Mouse (Mus musculus): ENCODE results near the gene Fgfr2. TPM values are rescaled to one million over a fixed set of nuclear protein-coding genes. Genes with fewer than 3 reads are reported as not detected.

Fgfr2 gene
- polyA plus RNA-seq, 1 experiment: 1.7 TPM

DNA sequence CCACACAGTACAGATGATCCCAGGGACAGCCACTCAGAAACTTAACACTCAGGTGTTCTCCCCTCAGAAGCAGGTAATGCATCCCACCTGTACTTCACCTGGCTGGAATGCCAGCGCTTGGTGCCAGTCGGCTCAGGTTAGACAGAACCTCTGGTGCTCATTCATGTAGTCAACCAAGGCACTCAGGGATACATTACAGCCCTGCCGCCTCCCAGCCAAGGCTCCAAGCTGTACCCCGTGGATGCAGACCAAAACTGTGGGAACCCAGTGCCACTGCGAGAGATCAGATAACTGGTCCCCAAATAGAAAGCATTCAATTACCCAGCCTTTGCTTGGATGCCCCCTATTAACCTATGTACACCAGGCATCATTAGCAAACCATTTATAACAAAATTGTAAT, 846.9 kb downstream of the Fgfr2 start:
- Histone ChIP-seq H3K36me3 (ENCODE audit: control insufficient read depth, insufficient read depth) (no peaks in the 10 kb centered on the region), H3K79me2 (ENCODE audit: control insufficient read depth, insufficient read depth) (no peaks in the 10 kb centered on the region), H3K27me3 (ENCODE audit: control insufficient read depth, insufficient read depth, insufficient read length) (no peaks in the 10 kb centered on the region), H3K4me3 (ENCODE audit: insufficient read depth, poor library complexity, severe bottlenecking) (no peak overlapping the region), H3ac (ENCODE audit: control insufficient read depth, insufficient read length, low read depth) (no peak overlapping the region), H3K79me3 (ENCODE audit: low read depth) (peaks cover 1% of the 10 kb centered on the region)
- TF ChIP-seq CEBPB (IDR thresholded peaks at IDR 0.05; ENCODE audit: low read depth) (no peak), CTCF (IDR thresholded peaks at IDR 0.05; ENCODE audit: control insufficient read depth, insufficient read depth, insufficient read length) (no peak), MAX (IDR thresholded peaks at IDR 0.05) (no peak), FOSL1 (IDR thresholded peaks at IDR 0.05; ENCODE audit: insufficient read depth, low read length, poor library complexity, severe bottlenecking) (no peak), USF1 (IDR thresholded peaks at IDR 0.05; ENCODE audit: low read depth) (no peak)

DNA sequence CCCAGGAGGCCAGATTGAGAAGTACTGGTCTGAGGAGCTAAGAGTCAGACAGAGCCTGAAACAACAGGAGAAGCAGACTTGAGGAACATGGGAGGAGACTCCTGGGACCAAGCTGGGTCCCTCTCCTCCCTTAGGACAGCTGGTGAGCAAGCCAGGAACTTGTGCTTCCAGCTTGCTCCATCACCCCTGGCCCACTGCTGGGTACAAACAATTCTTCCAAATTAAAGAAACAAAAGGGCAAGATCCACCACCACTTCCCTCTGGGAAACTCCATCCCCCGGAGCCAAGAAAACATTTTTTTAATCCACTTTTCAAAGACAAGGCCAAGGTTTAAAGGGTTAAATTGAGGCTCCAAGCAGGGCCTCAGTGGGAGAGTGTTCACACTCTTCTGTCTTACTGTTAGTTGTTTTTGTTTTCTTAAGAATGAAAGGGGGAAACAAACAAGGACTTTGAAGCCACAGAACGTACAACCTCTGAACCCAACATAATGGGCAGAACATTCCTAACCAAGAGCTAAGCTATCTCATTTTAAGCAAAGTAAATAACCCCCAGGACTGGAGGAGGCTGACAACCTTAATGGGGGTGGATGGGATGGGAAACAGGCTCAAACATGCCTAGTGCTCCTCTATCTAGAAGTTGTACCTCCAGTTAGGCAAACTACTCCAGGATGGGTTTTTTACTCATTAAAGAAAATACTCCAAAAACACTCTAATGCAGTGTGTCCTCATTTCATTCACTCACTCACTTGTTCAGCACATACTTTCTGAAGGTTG, 849.2 kb downstream of the Fgfr2 start:
- no peaks in the 10 kb centered on the region for H3K79me2 ChIP-seq (ENCODE audit: control insufficient read depth, insufficient read depth)
- no peaks in the 10 kb centered on the region for H3K79me3 ChIP-seq (ENCODE audit: low read depth)
- no peak overlapping the region for H3ac ChIP-seq (ENCODE audit: control insufficient read depth, insufficient read length, low read depth)
- H3K4me3 ChIP-seq (ENCODE audit: insufficient read depth, poor library complexity, severe bottlenecking): no peak overlapping the region
- no peaks in the 10 kb centered on the region for H3K36me3 ChIP-seq (ENCODE audit: control insufficient read depth, insufficient read depth)
- TF ChIP-seq MYOG (IDR thresholded peaks at IDR 0.05; ENCODE audit: control insufficient read depth, extremely low read depth, insufficient read length): no peak
- H3K27me3 ChIP-seq (ENCODE audit: control insufficient read depth, insufficient read depth, insufficient read length): no peaks in the 10 kb centered on the region

DNA sequence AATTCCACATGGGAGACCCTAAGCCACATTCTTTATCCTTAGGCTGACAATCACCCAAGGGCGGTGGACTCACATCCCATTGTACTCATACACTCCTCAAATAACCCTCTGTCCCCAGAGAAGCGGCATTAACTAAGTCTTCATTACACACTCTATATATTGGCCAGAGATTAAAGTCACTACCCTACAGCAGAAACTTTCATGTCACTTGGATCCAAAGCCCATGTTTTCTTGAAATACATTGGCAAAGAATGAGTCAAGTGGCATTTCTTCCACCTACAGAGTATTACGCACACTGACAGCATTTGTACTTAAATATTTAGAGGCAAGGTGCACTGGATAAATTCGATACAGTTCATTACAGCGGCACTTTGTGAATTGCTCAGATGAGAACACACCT, 850.2 kb downstream of the Fgfr2 start:
- Histone ChIP-seq H3K79me3 (ENCODE audit: low read depth) (no peaks in the 10 kb centered on the region), H3K27me3 (ENCODE audit: control insufficient read depth, insufficient read depth, insufficient read length) (no peaks in the 10 kb centered on the region), H3K36me3 (ENCODE audit: control insufficient read depth, insufficient read depth) (no peaks in the 10 kb centered on the region), H3K4me3 (ENCODE audit: insufficient read depth, poor library complexity, severe bottlenecking) (no peak overlapping the region), H3K79me2 (ENCODE audit: control insufficient read depth, insufficient read depth) (no peaks in the 10 kb centered on the region), H3ac (ENCODE audit: control insufficient read depth, insufficient read length, low read depth) (no peak overlapping the region)
- TF ChIP-seq MYOD1 (IDR thresholded peaks at IDR 0.05; ENCODE audit: control insufficient read depth, insufficient read length, low read depth) (no peak), USF1 (IDR thresholded peaks at IDR 0.05; ENCODE audit: low read depth) (no peak), FOSL1 (IDR thresholded peaks at IDR 0.05; ENCODE audit: insufficient read depth, low read length, poor library complexity, severe bottlenecking) (no peak), MAX (IDR thresholded peaks at IDR 0.05) (no peak), MYOG (IDR thresholded peaks at IDR 0.05; ENCODE audit: control insufficient read depth, extremely low read depth, insufficient read length) (no peak), CEBPB (IDR thresholded peaks at IDR 0.05; ENCODE audit: low read depth) (no peak), CTCF (IDR thresholded peaks at IDR 0.05; ENCODE audit: control insufficient read depth, insufficient read depth, insufficient read length) (no peak)

DNA sequence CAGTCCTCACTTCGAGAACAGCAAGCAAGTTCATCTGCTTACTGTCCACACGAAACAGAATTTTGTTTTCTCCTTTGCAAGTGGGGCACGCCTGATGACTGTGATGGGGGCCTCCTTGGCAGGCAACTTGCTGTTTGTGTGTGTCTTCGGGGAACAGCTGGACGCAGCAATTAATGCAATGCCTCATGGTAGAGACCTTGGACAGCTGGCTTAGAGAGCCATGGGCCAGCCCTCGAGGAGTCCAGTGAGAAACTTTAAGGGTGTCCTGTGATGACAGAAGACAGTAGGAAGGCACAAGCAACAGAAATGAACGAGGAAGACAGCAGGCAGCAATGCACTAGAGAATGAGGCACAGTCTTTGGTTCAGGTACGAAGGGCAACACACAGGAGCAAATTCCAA, 852.8 kb downstream of the Fgfr2 start:
- H3K79me2 ChIP-seq (ENCODE audit: control insufficient read depth, insufficient read depth): no peaks in the 10 kb centered on the region
- H3K79me3 ChIP-seq (ENCODE audit: low read depth): no peaks in the 10 kb centered on the region
- peaks cover 4% of the 10 kb centered on the region for H3K36me3 ChIP-seq (ENCODE audit: control insufficient read depth, insufficient read depth)
- TF ChIP-seq FOSL1 (IDR thresholded peaks at IDR 0.05; ENCODE audit: insufficient read depth, low read length, poor library complexity, severe bottlenecking) (no peak), USF1 (IDR thresholded peaks at IDR 0.05; ENCODE audit: low read depth) (no peak), MAX (IDR thresholded peaks at IDR 0.05) (no peak)
- no peak overlapping the region for H3ac ChIP-seq (ENCODE audit: control insufficient read depth, insufficient read length, low read depth)
- H3K4me3 ChIP-seq (ENCODE audit: insufficient read depth, poor library complexity, severe bottlenecking): no peak overlapping the region
- H3K27me3 ChIP-seq (ENCODE audit: control insufficient read depth, insufficient read depth, insufficient read length): no peaks in the 10 kb centered on the region

DNA sequence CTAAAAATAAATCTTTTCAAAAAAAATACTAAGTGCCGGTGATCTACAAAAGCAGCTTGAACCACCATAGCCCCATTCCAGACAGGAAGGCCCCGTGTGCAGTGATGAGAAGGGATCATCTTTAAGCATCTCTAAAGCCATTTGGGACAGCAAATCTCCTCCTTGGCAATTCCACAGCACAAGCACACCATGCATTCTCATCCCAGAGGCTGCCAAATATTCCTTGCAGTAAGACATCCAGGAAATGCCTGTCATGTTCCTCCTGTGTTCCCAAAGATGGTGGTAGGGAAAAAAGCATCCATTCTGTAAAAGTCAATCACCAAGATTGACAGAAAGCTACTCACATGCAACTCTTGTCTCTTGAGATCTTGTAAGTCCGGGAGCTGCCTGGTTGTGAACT, 853.5 kb downstream of the Fgfr2 start:
- no peak overlapping the region for H3ac ChIP-seq (ENCODE audit: control insufficient read depth, insufficient read length, low read depth)
- no peaks in the 10 kb centered on the region for H3K27me3 ChIP-seq (ENCODE audit: control insufficient read depth, insufficient read depth, insufficient read length)
- TF ChIP-seq USF1 (IDR thresholded peaks at IDR 0.05; ENCODE audit: low read depth): no peak
- no peak for TF ChIP-seq MYOG (IDR thresholded peaks at IDR 0.05; ENCODE audit: control insufficient read depth, extremely low read depth, insufficient read length)
- no peak for TF ChIP-seq CTCF (IDR thresholded peaks at IDR 0.05; ENCODE audit: control insufficient read depth, insufficient read depth, insufficient read length)
- no peak for TF ChIP-seq FOSL1 (IDR thresholded peaks at IDR 0.05; ENCODE audit: insufficient read depth, low read length, poor library complexity, severe bottlenecking)
- no peak for TF ChIP-seq CEBPB (IDR thresholded peaks at IDR 0.05; ENCODE audit: low read depth)
- no peak for TF ChIP-seq MYOD1 (IDR thresholded peaks at IDR 0.05; ENCODE audit: control insufficient read depth, insufficient read length, low read depth)
- no peak overlapping the region for H3K4me3 ChIP-seq (ENCODE audit: insufficient read depth, poor library complexity, severe bottlenecking)
- H3K79me2 ChIP-seq (ENCODE audit: control insufficient read depth, insufficient read depth): no peaks in the 10 kb centered on the region
- H3K36me3 ChIP-seq (ENCODE audit: control insufficient read depth, insufficient read depth): peaks cover 7% of the 10 kb centered on the region
- no peaks in the 10 kb centered on the region for H3K79me3 ChIP-seq (ENCODE audit: low read depth)

DNA sequence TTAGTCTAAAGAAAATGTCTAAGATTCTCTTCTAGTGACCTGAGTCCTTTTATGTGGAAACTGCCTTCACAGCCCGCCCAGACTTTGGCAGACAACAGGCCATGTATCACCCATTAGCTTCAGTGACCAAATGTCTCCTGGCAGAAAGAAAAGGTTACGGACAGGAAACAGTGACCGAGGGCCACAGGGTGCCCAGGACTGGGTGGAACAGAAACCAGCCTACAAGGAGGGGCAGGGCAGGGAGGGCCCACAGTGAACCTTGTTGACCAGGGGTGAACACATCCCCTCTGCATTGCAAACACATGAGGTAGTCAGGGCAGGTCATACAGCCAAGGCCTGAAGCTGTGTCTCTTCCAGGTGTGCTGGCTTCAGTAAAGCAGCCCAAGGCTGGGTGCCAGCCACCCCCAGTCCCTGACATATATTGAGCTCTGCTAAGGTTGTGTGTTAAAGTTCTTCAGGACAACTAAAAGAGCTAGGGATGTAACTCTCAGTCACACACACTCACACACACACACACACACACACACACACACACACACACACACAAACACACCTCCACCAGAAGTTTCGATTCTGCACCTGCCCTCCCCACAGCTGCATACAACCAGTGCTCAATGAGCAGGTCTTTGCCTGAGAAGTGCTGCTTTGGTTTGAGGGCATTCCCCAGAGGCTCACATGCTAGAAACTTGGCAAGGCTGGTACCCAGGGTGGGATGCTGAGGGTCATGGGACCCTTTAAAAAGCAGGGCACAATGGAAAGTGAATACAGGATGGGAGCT, 855.2 kb downstream of the Fgfr2 start:
- H3ac ChIP-seq (ENCODE audit: control insufficient read depth, insufficient read length, low read depth): no peak overlapping the region
- H3K4me3 ChIP-seq (ENCODE audit: insufficient read depth, poor library complexity, severe bottlenecking): no peak overlapping the region
- no peaks in the 10 kb centered on the region for H3K27me3 ChIP-seq (ENCODE audit: control insufficient read depth, insufficient read depth, insufficient read length)
- H3K79me3 ChIP-seq (ENCODE audit: low read depth): no peaks in the 10 kb centered on the region
- H3K79me2 ChIP-seq (ENCODE audit: control insufficient read depth, insufficient read depth): no peaks in the 10 kb centered on the region
- H3K36me3 ChIP-seq (ENCODE audit: control insufficient read depth, insufficient read depth): peaks cover 7% of the 10 kb centered on the region
- TF ChIP-seq MAX (IDR thresholded peaks at IDR 0.05) (no peak), CEBPB (IDR thresholded peaks at IDR 0.05; ENCODE audit: low read depth) (no peak), MYOD1 (IDR thresholded peaks at IDR 0.05; ENCODE audit: control insufficient read depth, insufficient read length, low read depth) (no peak)
